Mouse (Mus musculus) thymus, postnatal 0 days (tissue): ENCODE results near the gene Copz2. TPM values are rescaled to one million over a fixed set of nuclear protein-coding genes. Genes with fewer than 3 reads are reported as not detected.
A peak's percentile ranks its signal among the peaks of the same experiment; 100 is the strongest.
"Not testable (repeated sequence)": the region's sequence is repeated elsewhere in the genome, so short reads cannot be mapped to it uniquely, and the experiment has no call there.

Experiments
- DNase-seq: peaks from one replicate; pipeline ENCODE4 v3.0.0-alpha.2; 2015; ENCODE audit warnings: low spot score
- polyA plus RNA-seq: library from polyadenylated mRNA; unstranded; fragments of >200 nt; fragmentation: Nextera tagmentation; extraction: Ambion mirVana; gene quantifications from 2 replicates; pipeline ENCODE4 v1.2.1, GENCODE M21; 2015

Copz2 gene
- polyA plus RNA-seq, 1 experiment from 2014 or later, result 55.8 TPM

- no peak for DNase-seq
These were observed 20.8 kb upstream of the Copz2 start for GRCm38 (mm10) chr11:96828881-96829280.

- DNase-seq, result no peak
These were observed 20.3 kb upstream of the Copz2 start for GRCm38 (mm10) chr11:96829403-96829812.

- DNase-seq, result peak; percentile 99
These were observed 19.7 kb upstream of the Copz2 start, which contains the start of gene Nfe2l1 for GRCm38 (mm10) chr11:96829813-96830538. Gene Nfe2l1, minus strand, starts transcription at chr11:96829968.

GRCm38 (mm10) chr11:96830539-96831216 is 19.0 kb upstream of the Copz2 start:
- DNase-seq, result no peak

- no peak for DNase-seq
These were observed 18.2 kb upstream of the Copz2 start for GRCm38 (mm10) chr11:96831516-96831915.

- no peak for DNase-seq
These were observed 17.1 kb upstream of the Copz2 start for GRCm38 (mm10) chr11:96832541-96832940.

GRCm38 (mm10) chr11:96832973-96833372 is 16.7 kb upstream of the Copz2 start:
- DNase-seq, result no peak

- no peak for DNase-seq
These were observed 15.5 kb upstream of the Copz2 start for GRCm38 (mm10) chr11:96834127-96834526.

- no peak for DNase-seq
These were observed 12.4 kb upstream of the Copz2 start for GRCm38 (mm10) chr11:96837298-96837697.

GRCm38 (mm10) chr11:96838341-96838740 is 11.3 kb upstream of the Copz2 start:
- DNase-seq, result no peak

- DNase-seq, result no peak
These were observed 10.2 kb upstream of the Copz2 start for GRCm38 (mm10) chr11:96839428-96839827.

GRCm38 (mm10) chr11:96839877-96840276 is 9.8 kb upstream of the Copz2 start:
- no peak for DNase-seq

GRCm38 (mm10) chr11:96840290-96840689 is 9.4 kb upstream of the Copz2 start:
- DNase-seq, result no peak

GRCm38 (mm10) chr11:96843627-96844026 is 6.0 kb upstream of the Copz2 start:
- DNase-seq, result no peak

GRCm38 (mm10) chr11:96847240-96847639 is 2.4 kb upstream of the Copz2 start:
- no peak for DNase-seq

- no peak for DNase-seq
These were observed 976 bp upstream of the Copz2 start for GRCm38 (mm10) chr11:96848694-96849093.

GRCm38 (mm10) chr11:96849145-96849544 is 525 bp upstream of the Copz2 start:
- not testable (repeated sequence) for DNase-seq

- DNase-seq, result no peak
These were observed 7.8 kb downstream of the Copz2 start for GRCm38 (mm10) chr11:96857446-96857845.

GRCm38 (mm10) chr11:96859635-96860034 is 10.0 kb downstream of the Copz2 start:
- no peak for DNase-seq

GRCm38 (mm10) chr11:96860564-96860963 is 10.9 kb downstream of the Copz2 start:
- DNase-seq, result peak; percentile 67

GRCm38 (mm10) chr11:96861446-96861845 is 11.8 kb downstream of the Copz2 start:
- no peak for DNase-seq

- peak; percentile 97 for DNase-seq
These were observed 12.2 kb downstream of the Copz2 start for GRCm38 (mm10) chr11:96861878-96862289.

- DNase-seq, result no peak
These were observed 12.9 kb downstream of the Copz2 start for GRCm38 (mm10) chr11:96862534-96862933.
